Mouse (Mus musculus) limb, embryonic 13.5 days (tissue): ENCODE data around the gene Cep112. TPM values are rescaled to one million over a fixed set of nuclear protein-coding genes. Genes with fewer than 3 reads are reported as not detected.

Experiments used
- ATAC-seq: fragments of 200-750 bp; cut with Nextera tagmentation; 2 replicates; pipeline ENCODE4 v1.8.0; 2017; ENCODE audit warnings: low read depth, moderate number of reproducible peaks, moderate TSS enrichment; ENCODE audit not compliant: low FRiP score
- H3K27ac ChIP-seq: fragments of 300-500 bp; sonication (generic); 2 replicates; pipeline ENCODE4 v1.5.1; 2015; ENCODE audit warnings: inconsistent platforms, mild to moderate bottlenecking, moderate library complexity
- H3K27me3 ChIP-seq: fragments of 300-500 bp; sonication (generic); 2 replicates; pipeline ENCODE4 v1.6.1; 2015; ENCODE audit warnings: mild to moderate bottlenecking, inconsistent platforms
- H3K36me3 ChIP-seq: fragments of 300-500 bp; sonication (generic); 2 replicates; pipeline ENCODE4 v1.6.1; 2015; ENCODE audit warnings: inconsistent platforms, mild to moderate bottlenecking, moderate library complexity
- H3K4me1 ChIP-seq: fragments of 300-500 bp; sonication (generic); 2 replicates; pipeline ENCODE4 v1.6.1; 2015; ENCODE audit warnings: inconsistent platforms
- H3K4me2 ChIP-seq: fragments of 300-500 bp; sonication (generic); replicated peaks from 2 replicates; pipeline ENCODE4 v1.6.1; 2015; ENCODE audit warnings: inconsistent platforms, mild to moderate bottlenecking, moderate library complexity
- H3K4me3 ChIP-seq: fragments of 300-500 bp; sonication (generic); 2 replicates; pipeline ENCODE4 v1.5.1; 2015; ENCODE audit warnings: moderate library complexity, mild to moderate bottlenecking, inconsistent platforms
- H3K9ac ChIP-seq: fragments of 300-500 bp; sonication (generic); 2 replicates; pipeline ENCODE4 v1.6.1; 2015; ENCODE audit warnings: mild to moderate bottlenecking, inconsistent platforms
- H3K9me3 ChIP-seq: fragments of 300-500 bp; sonication (generic); 2 replicates; pipeline ENCODE4 v1.6.1; 2016; ENCODE audit warnings: inconsistent platforms
- WGBS: fragments of 180-500 bp; shearing (Covaris S2); methylation state at CpG from one replicate; pipeline ENCODE4 v1.1.7; 2015; 5-methylcytosine and 5-hydroxymethylcytosine counted together
- polyA plus RNA-seq: library from polyadenylated mRNA; unstranded; fragments of >200 nt; fragmentation: Nextera tagmentation; extraction: Ambion mirVana; gene quantifications from 2 replicates; pipeline ENCODE4 v1.2.1, GENCODE M21; 2015

Cep112 gene
- polyA plus RNA-seq, 1 experiment from 2014 or later: 20.7 TPM

GRCm38 (mm10) chr11:108828374-108829025 is 403.5 kb downstream of the Cep112 start:
- H3K36me3 ChIP-seq: peaks cover 4% of the 10 kb centered on the region
- 71% methylated on average over 4 of the region's 4 CpGs for WGBS
- ATAC-seq: no peak

GRCm38 (mm10) chr11:108836706-108837105 is 411.7 kb downstream of the Cep112 start:
- Histone ChIP-seq H3K27ac (peak overlapping the region; percentile 23; the same call in 1 of the 2 replicates), H3K4me1 (peaks cover 8% of the 10 kb centered on the region), H3K4me2 (no peak overlapping the region), H3K27me3 (no peaks in the 10 kb centered on the region), H3K36me3 (no peaks in the 10 kb centered on the region), H3K9ac (no peak overlapping the region), H3K4me3 (no peak overlapping the region), H3K9me3 (no peaks in the 10 kb centered on the region)
- peak; percentile 44 for ATAC-seq
- 63% methylated on average over 4 of the region's 4 CpGs for WGBS

More at GRCm38 (mm10) chr11:108828374-108829025, 403.5 kb downstream of the Cep112 start:
- Histone ChIP-seq H3K4me2 (no peak overlapping the region), H3K27ac (no peak overlapping the region), H3K9ac (no peak overlapping the region), H3K4me1 (peaks cover 8% of the 10 kb centered on the region; the same call in 1 of the 2 replicates), H3K9me3 (peaks cover 6% of the 10 kb centered on the region; the same call in 1 of the 2 replicates), H3K27me3 (no peaks in the 10 kb centered on the region), H3K4me3 (no peak overlapping the region)

GRCm38 (mm10) chr11:108840195-108840594 is 415.2 kb downstream of the Cep112 start:
- Histone ChIP-seq H3K27ac (no peak overlapping the region), H3K4me3 (no peak overlapping the region), H3K9me3 (no peaks in the 10 kb centered on the region), H3K4me1 (peaks cover 10% of the 10 kb centered on the region), H3K9ac (no peak overlapping the region), H3K27me3 (no peaks in the 10 kb centered on the region), H3K36me3 (no peaks in the 10 kb centered on the region), H3K4me2 (no peak overlapping the region)
- WGBS: 56% methylated on average over 3 of the region's 3 CpGs
- no peak for ATAC-seq

GRCm38 (mm10) chr11:108842765-108843164 is 417.8 kb downstream of the Cep112 start:
- H3K4me2 ChIP-seq: no peak overlapping the region
- peaks cover 18% of the 10 kb centered on the region for H3K4me1 ChIP-seq
- no peak for ATAC-seq
- no peak overlapping the region for H3K4me3 ChIP-seq
- H3K9ac ChIP-seq: no peak overlapping the region
- WGBS: 48% methylated on average over 2 of the region's 2 CpGs
- H3K27ac ChIP-seq: no peak overlapping the region
- H3K27me3 ChIP-seq: no peaks in the 10 kb centered on the region
- no peaks in the 10 kb centered on the region for H3K36me3 ChIP-seq
- H3K9me3 ChIP-seq: no peaks in the 10 kb centered on the region

- no peaks in the 10 kb centered on the region for H3K27me3 ChIP-seq
- WGBS: 57% methylated on average over 2 of the region's 2 CpGs
- no peak for ATAC-seq
- H3K27ac ChIP-seq: no peak overlapping the region
- peaks cover 14% of the 10 kb centered on the region for H3K4me1 ChIP-seq
- H3K36me3 ChIP-seq: no peaks in the 10 kb centered on the region
- H3K9ac ChIP-seq: no peak overlapping the region
- no peaks in the 10 kb centered on the region for H3K9me3 ChIP-seq
- H3K4me3 ChIP-seq: no peak overlapping the region
- no peak overlapping the region for H3K4me2 ChIP-seq
Observed at GRCm38 (mm10) chr11:108845971-108846370, 421.0 kb downstream of the Cep112 start.

GRCm38 (mm10) chr11:108846479-108846878 is 421.5 kb downstream of the Cep112 start:
- ATAC-seq: no peak
- 81% methylated on average over 3 of the region's 3 CpGs for WGBS
- Histone ChIP-seq H3K4me1 (peaks cover 14% of the 10 kb centered on the region), H3K9me3 (no peaks in the 10 kb centered on the region), H3K36me3 (no peaks in the 10 kb centered on the region), H3K9ac (no peak overlapping the region), H3K4me2 (no peak overlapping the region), H3K4me3 (no peak overlapping the region), H3K27me3 (no peaks in the 10 kb centered on the region), H3K27ac (no peak overlapping the region)

GRCm38 (mm10) chr11:108851771-108852170 is 426.8 kb downstream of the Cep112 start:
- H3K9me3 ChIP-seq: no peaks in the 10 kb centered on the region
- no peak overlapping the region for H3K4me3 ChIP-seq
- H3K36me3 ChIP-seq: no peaks in the 10 kb centered on the region
- no peaks in the 10 kb centered on the region for H3K27me3 ChIP-seq
- no peak for ATAC-seq
- peaks cover 4% of the 10 kb centered on the region; the same call in 1 of the 2 replicates for H3K4me1 ChIP-seq
- H3K4me2 ChIP-seq: no peak overlapping the region
- 97% methylated on average over 1 of the region's 1 CpGs for WGBS
- H3K27ac ChIP-seq: no peak overlapping the region
- no peak overlapping the region for H3K9ac ChIP-seq

- no peaks in the 10 kb centered on the region for H3K36me3 ChIP-seq
- no peak overlapping the region for H3K4me3 ChIP-seq
- H3K27ac ChIP-seq: no peak overlapping the region; the same call in 1 of the 2 replicates
- H3K4me1 ChIP-seq: peaks cover 21% of the 10 kb centered on the region
- no peak overlapping the region for H3K9ac ChIP-seq
- no peak for ATAC-seq
- 37% methylated on average over 6 of the region's 6 CpGs for WGBS
- H3K9me3 ChIP-seq: no peaks in the 10 kb centered on the region
- no peaks in the 10 kb centered on the region for H3K27me3 ChIP-seq
- H3K4me2 ChIP-seq: peak overlapping the region; percentile 21; the same call in 1 of the 2 replicates
Observed at GRCm38 (mm10) chr11:108857254-108857653, 432.3 kb downstream of the Cep112 start.

- peak; percentile 36; the same call in 1 of the 2 replicates for ATAC-seq
- peak overlapping the region; percentile 17; the same call in 1 of the 2 replicates for H3K27ac ChIP-seq
Observed at GRCm38 (mm10) chr11:108857678-108858338, 432.8 kb downstream of the Cep112 start.

GRCm38 (mm10) chr11:108858339-108858804 is 433.4 kb downstream of the Cep112 start:
- Histone ChIP-seq H3K9ac (no peak overlapping the region), H3K9me3 (no peaks in the 10 kb centered on the region), H3K4me1 (peaks cover 25% of the 10 kb centered on the region), H3K4me2 (no peak overlapping the region), H3K27me3 (no peaks in the 10 kb centered on the region), H3K4me3 (no peak overlapping the region), H3K27ac (0 out of 2 replicates have a peak overlapping the region, but pooled peaks have one; percentile 17), H3K36me3 (no peaks in the 10 kb centered on the region)
- peak; percentile 67 for ATAC-seq
- WGBS: 57% methylated on average over 3 of the region's 3 CpGs

More at GRCm38 (mm10) chr11:108857678-108858338, 432.8 kb downstream of the Cep112 start:
- Histone ChIP-seq H3K36me3 (no peaks in the 10 kb centered on the region), H3K9me3 (no peaks in the 10 kb centered on the region), H3K27me3 (no peaks in the 10 kb centered on the region), H3K4me1 (peaks cover 25% of the 10 kb centered on the region), H3K9ac (no peak overlapping the region), H3K4me3 (no peak overlapping the region), H3K4me2 (peak overlapping the region; percentile 21; the same call in 1 of the 2 replicates)
- WGBS: 40% methylated on average over 7 of the region's 7 CpGs

GRCm38 (mm10) chr11:108858846-108859245 is 433.9 kb downstream of the Cep112 start:
- ATAC-seq: no peak
- no peak overlapping the region for H3K4me2 ChIP-seq
- H3K36me3 ChIP-seq: no peaks in the 10 kb centered on the region
- H3K9ac ChIP-seq: no peak overlapping the region
- peaks cover 25% of the 10 kb centered on the region for H3K4me1 ChIP-seq
- no peak overlapping the region for H3K27ac ChIP-seq
- H3K4me3 ChIP-seq: no peak overlapping the region
- WGBS: 73% methylated on average over 6 of the region's 6 CpGs
- H3K27me3 ChIP-seq: no peaks in the 10 kb centered on the region
- no peaks in the 10 kb centered on the region for H3K9me3 ChIP-seq

- peaks cover 26% of the 10 kb centered on the region for H3K4me1 ChIP-seq
- no peak overlapping the region for H3K4me2 ChIP-seq
- no peak overlapping the region for H3K27ac ChIP-seq
- H3K9ac ChIP-seq: no peak overlapping the region
- H3K36me3 ChIP-seq: no peaks in the 10 kb centered on the region
- H3K4me3 ChIP-seq: no peak overlapping the region
- no peak for ATAC-seq
- WGBS: 63% methylated on average over 6 of the region's 6 CpGs
- H3K27me3 ChIP-seq: no peaks in the 10 kb centered on the region
- H3K9me3 ChIP-seq: no peaks in the 10 kb centered on the region
Observed at GRCm38 (mm10) chr11:108862360-108862759, 437.4 kb downstream of the Cep112 start.
